Comparison of ENCODE assay signal across 8 mouse cellular contexts in the genomic region with DNA sequence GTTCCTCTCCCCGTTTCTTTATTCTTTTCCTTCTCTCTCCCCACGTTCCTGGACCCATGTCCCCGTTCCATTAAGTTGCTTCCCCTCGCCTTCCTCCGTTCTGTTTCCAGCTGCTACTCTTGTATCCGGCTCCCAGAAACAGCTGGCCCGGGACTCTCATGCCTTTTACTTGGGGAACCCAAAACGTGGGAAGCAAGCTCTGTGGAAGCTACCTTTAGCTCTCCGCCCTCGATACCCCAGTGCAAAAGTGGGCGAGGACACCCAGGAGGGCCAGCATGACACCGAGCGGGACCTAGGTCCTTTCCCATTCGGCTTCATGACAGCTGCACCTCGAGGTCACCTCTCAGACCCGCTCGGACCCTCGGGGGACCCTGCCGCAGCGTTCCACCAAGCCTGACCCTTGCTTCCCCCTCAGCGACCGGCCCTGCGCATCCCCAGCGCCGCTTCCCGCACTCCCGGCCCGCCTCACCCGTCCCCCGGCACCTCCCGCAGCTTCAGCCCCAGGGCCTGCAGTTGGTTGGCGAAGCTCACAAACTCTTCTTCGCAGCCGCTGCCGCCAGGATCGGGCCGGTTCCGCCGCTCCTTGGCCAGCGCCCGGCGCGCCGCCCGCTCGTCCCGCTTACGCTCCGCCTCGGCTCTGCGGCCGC. TPM values are rescaled to one million over a fixed set of nuclear protein-coding genes. Genes with fewer than 3 reads are reported as not detected.
DNase-seq lines count a peak whose midpoint lies in the region; ATAC-seq and TF ChIP-seq lines count a peak whose summit lies in the region.

No protein-coding gene starts in this region.

- H3K27me3 ChIP-seq in heart, adult 2 months (ENCODE audit: control insufficient read depth, insufficient read depth, low read length), result no peaks in the 10 kb centered on the region
- H3K27me3 ChIP-seq in MEL (ENCODE audit: control insufficient read depth in 1 of 2, insufficient read depth in 2 of 2, low read length in 2 of 2), result no peaks in the 10 kb centered on the region
- H3K27me3 ChIP-seq in forebrain, embryonic 12.5 days, result no peaks in the 10 kb centered on the region
- H3K27me3 ChIP-seq in intestine, embryonic 16.5 days (replicated peaks; ENCODE audit: control insufficient read depth, insufficient read depth, low read length), result no peaks in the 10 kb centered on the region
- H3K27me3 ChIP-seq in stomach, embryonic 16.5 days (ENCODE audit: control insufficient read depth, insufficient read depth, low read length), result no peaks in the 10 kb centered on the region

- intact Hi-C loops in heart, adult 2 months (cut with DNase I), result loop anchor here (10.0 kb wide), 1 partner anchor 342 kb away; no protein-coding TSS in a partner anchor
- intact Hi-C loops in heart, postnatal 25 days (cut with DNase I), result no loop called here

- peak; percentile 57 for ATAC-seq in forebrain, embryonic 12.5 days (ENCODE audit: low FRiP score)
- peak; percentile 58 for ATAC-seq in intestine, embryonic 16.5 days
- peak; percentile 35; the same call in 1 of the 2 replicates for ATAC-seq in stomach, embryonic 16.5 days (ENCODE audit: insufficient read depth, low FRiP score)
- no peak for ATAC-seq in monocyte, adult 5-6 weeks (replicated peaks; ENCODE audit: insufficient number of reproducible peaks, low FRiP score, low TSS enrichment, poor library complexity, severe bottlenecking)

- no peak for TF ChIP-seq EP300 in heart, adult 2 months (IDR thresholded peaks at IDR 0.05; ENCODE audit: insufficient read depth, low read depth, low read length)
- no peak for TF ChIP-seq EP300 in MEL (IDR thresholded peaks at IDR 0.05; ENCODE audit: low read depth in 1 of 2, low read length in 2 of 2)

- no peak for DNase-seq in heart, adult 2 months
- no peak for DNase-seq in heart, postnatal 25 days (ENCODE audit: low spot score)
- peak; percentile 50 for DNase-seq in MEL (ENCODE audit: low read depth, low spot score)
- DNase-seq in lung, postnatal 14 days, result peak; percentile 39

- peak overlapping the region; percentile 58 for H3K4me3 ChIP-seq in heart, adult 2 months
- H3K4me3 ChIP-seq in MEL (ENCODE audit: control insufficient read depth in 1 of 2, insufficient read depth in 1 of 2, low read depth in 2 of 2, low read length in 2 of 2), result peak overlapping the region; percentile 79 to 84
- peak overlapping the region; percentile 87 for H3K4me3 ChIP-seq in forebrain, embryonic 12.5 days (replicated peaks)
- H3K4me3 ChIP-seq in intestine, embryonic 16.5 days (ENCODE audit: low read length), result peak overlapping the region; percentile 94
- peak overlapping the region; percentile 96 for H3K4me3 ChIP-seq in stomach, embryonic 16.5 days (replicated peaks; ENCODE audit: low read length)

- no peaks in the 10 kb centered on the region; the same call in 1 of the 2 replicates for H3K4me1 ChIP-seq in heart, adult 2 months (ENCODE audit: control insufficient read depth, insufficient read depth, low read length)
- peaks cover 0 to 11% of the 10 kb centered on the region in 2 experiments; a peak in 3 of 4 replicates for H3K4me1 ChIP-seq in MEL (ENCODE audit: control insufficient read depth in 1 of 2, insufficient read depth in 2 of 2, low read length in 2 of 2)
- H3K4me1 ChIP-seq in forebrain, embryonic 12.5 days, result peaks cover 16% of the 10 kb centered on the region
- 0 out of 2 replicates have a peak, but pooled peaks cover 4% of the 10 kb centered on the region for H3K4me1 ChIP-seq in intestine, embryonic 16.5 days (ENCODE audit: control insufficient read depth, insufficient read depth, low read length)
- H3K4me1 ChIP-seq in stomach, embryonic 16.5 days (ENCODE audit: control insufficient read depth, insufficient read depth, low read length), result peaks cover 8% of the 10 kb centered on the region

- H3K79me2 ChIP-seq in heart, adult 2 months (replicated peaks; ENCODE audit: control insufficient read depth, insufficient read depth, low read length), result peaks cover 4% of the 10 kb centered on the region; the same call in 1 of the 2 replicates
- peaks cover 13% of the 10 kb centered on the region for H3K79me2 ChIP-seq in MEL (ENCODE audit: control insufficient read depth, insufficient read depth, low read length, poor library complexity)

- no peaks in the 10 kb centered on the region for H3K9me3 ChIP-seq in MEL (replicated peaks; ENCODE audit: insufficient read depth, low read length)
- H3K9me3 ChIP-seq in forebrain, embryonic 12.5 days, result 0 out of 2 replicates have a peak, but pooled peaks cover 5% of the 10 kb centered on the region
- no peaks in the 10 kb centered on the region for H3K9me3 ChIP-seq in intestine, embryonic 16.5 days (ENCODE audit: control insufficient read depth, low read length)
- H3K9me3 ChIP-seq in stomach, embryonic 16.5 days (replicated peaks; ENCODE audit: control insufficient read depth, low read length), result peaks cover 4% of the 10 kb centered on the region; the same call in 1 of the 2 replicates

- TF ChIP-seq POLR2A in heart, adult 2 months (IDR thresholded peaks at IDR 0.05; ENCODE audit: insufficient read depth, low read depth, low read length), result no peak
- TF ChIP-seq POLR2A in MEL (IDR thresholded peaks at IDR 0.05; ENCODE audit: control insufficient read depth in 1 of 2, insufficient read depth in 1 of 2, low read depth in 1 of 2, low read length in 2 of 2, poor library complexity in 1 of 2), result no peak

- H3K27ac ChIP-seq in heart, adult 2 months, result peak overlapping the region; percentile 73
- no peak overlapping the region for H3K27ac ChIP-seq in MEL (ENCODE audit: control insufficient read depth, low read depth, low read length)
- H3K27ac ChIP-seq in forebrain, embryonic 12.5 days, result peak overlapping the region; percentile 65
- peak overlapping the region; percentile 54; the same call in 1 of the 2 replicates for H3K27ac ChIP-seq in intestine, embryonic 16.5 days (ENCODE audit: low read length)
- H3K27ac ChIP-seq in stomach, embryonic 16.5 days (ENCODE audit: low read length), result peak overlapping the region; percentile 49

- no peaks in the 10 kb centered on the region for H3K36me3 ChIP-seq in heart, adult 2 months (ENCODE audit: control insufficient read depth, insufficient read depth, low read length)
- H3K36me3 ChIP-seq in MEL (ENCODE audit: control insufficient read depth in 1 of 2, insufficient read depth in 2 of 2, low read length in 2 of 2), result peaks cover 0 to 5% of the 10 kb centered on the region in 2 experiments; a peak in 1 of 4 replicates
- H3K36me3 ChIP-seq in forebrain, embryonic 12.5 days (replicated peaks), result peaks cover 6% of the 10 kb centered on the region
- 0 out of 2 replicates have a peak, but pooled peaks cover 2% of the 10 kb centered on the region for H3K36me3 ChIP-seq in intestine, embryonic 16.5 days (ENCODE audit: control insufficient read depth, insufficient read depth, low read length)
- no peaks in the 10 kb centered on the region for H3K36me3 ChIP-seq in stomach, embryonic 16.5 days (ENCODE audit: control insufficient read depth, insufficient read depth, low read length)

- peak overlapping the region; percentile 94 for H3K9ac ChIP-seq in heart, adult 2 months (ENCODE audit: low read depth, low read length)
- peak overlapping the region; percentile 89 for H3K9ac ChIP-seq in MEL (ENCODE audit: control insufficient read depth, low read depth, low read length, poor library complexity, severe bottlenecking)
- H3K9ac ChIP-seq in forebrain, embryonic 12.5 days, result peak overlapping the region; percentile 89
- H3K9ac ChIP-seq in intestine, embryonic 16.5 days (ENCODE audit: low read depth, low read length), result peak overlapping the region; percentile 94
- H3K9ac ChIP-seq in stomach, embryonic 16.5 days (ENCODE audit: low read length), result peak overlapping the region; percentile 95

- TF ChIP-seq RAD21 in MEL (IDR thresholded peaks at IDR 0.05; ENCODE audit: low read depth, low read length), result no peak

- under 1% methylated on average over 52 of the region's 52 CpGs for WGBS in heart, adult 2 months
- WGBS in forebrain, embryonic 12.5 days, result under 1% methylated on average over 52 of the region's 52 CpGs
- under 1% methylated on average over 52 of the region's 52 CpGs for WGBS in intestine, embryonic 16.5 days
- under 1% methylated on average over 52 of the region's 52 CpGs for WGBS in stomach, embryonic 16.5 days

- no peak for TF ChIP-seq CTCF in heart, adult 2 months (IDR thresholded peaks at IDR 0.05)
- TF ChIP-seq CTCF in MEL (IDR thresholded peaks at IDR 0.05 in 2 of 3, conservative IDR thresholded peaks at IDR 0.05 in 1 of 3; ENCODE audit: control insufficient read depth in 1 of 3, insufficient read depth in 1 of 3, low read depth in 2 of 3, low read length in 3 of 3, poor library complexity in 1 of 3, severe bottlenecking in 1 of 3), result no peak

- peak overlapping the region; percentile 90 for H3K4me2 ChIP-seq in forebrain, embryonic 12.5 days
- peak overlapping the region; percentile 94 for H3K4me2 ChIP-seq in intestine, embryonic 16.5 days (ENCODE audit: low read depth, low read length)
- peak overlapping the region; percentile 97 for H3K4me2 ChIP-seq in stomach, embryonic 16.5 days (ENCODE audit: low read depth, low read length)

RNA-seq across cellular contexts. Expression of a gene that starts 0.5 kb away (rescaled TPM):
- total RNA-seq in heart, adult 2 months (2021), result 10 to 100 TPM; 10.4 to 11.7 TPM
- polyA plus RNA-seq in heart, adult 2 months (2012; rRNA removed), result 6.1 and 8.8 TPM in 2 replicates
- 10 to 100 TPM; 10.1 to 10.8 TPM for total RNA-seq in heart, postnatal 25 days (2021)
- 11.3 and 11.7 TPM in 2 replicates for total RNA-seq in MEL (2012; rRNA removed)
- polyA plus RNA-seq in MEL (2012; ENCODE audit: insufficient read depth in 1 of 2, insufficient read length in 2 of 2, low read depth in 1 of 2, low replicate concordance in 2 of 2, missing spikeins in 1 of 2), result 10 to 100 TPM in 1 of 2 experiments, not detected in 1; 15.0 TPM
- polyA plus RNA-seq in forebrain, embryonic 12.5 days (2016; fragmentation: Nextera tagmentation; extraction: Ambion mirVana), result 3.5 and 4.0 TPM in 2 replicates
- polyA plus RNA-seq in intestine, embryonic 16.5 days (2015; fragmentation: Nextera tagmentation; extraction: Ambion mirVana), result 4.4 and 4.6 TPM in 2 replicates
- 3.5 and 3.7 TPM in 2 replicates for polyA plus RNA-seq in stomach, embryonic 16.5 days (2015; fragmentation: Nextera tagmentation; extraction: Ambion mirVana)
- 9.8 to 13.1 TPM (median 11.9 TPM) in 3 replicates for total RNA-seq in monocyte, adult 5-6 weeks (2017)

RNA-seq across cellular contexts. Expression of a gene that starts 35.5 kb away (rescaled TPM):
- 1 to 10 TPM in 1 of 2 experiments, under 1 TPM in 1; 0.73 to 1.6 TPM for total RNA-seq in heart, adult 2 months (2021)
- polyA plus RNA-seq in heart, adult 2 months (2012; rRNA removed), result 0.43 TPM in 1 of 2 replicates, not detected in the other
- total RNA-seq in heart, postnatal 25 days (2021), result 1 to 10 TPM in 1 of 2 experiments, under 1 TPM in 1; 0.52 to 1.1 TPM
- total RNA-seq in MEL (2012; rRNA removed), result not detected in 2 replicates
- polyA plus RNA-seq in MEL (2012; ENCODE audit: insufficient read depth in 1 of 2, insufficient read length in 2 of 2, low read depth in 1 of 2, low replicate concordance in 2 of 2, missing spikeins in 1 of 2), result not detected
- polyA plus RNA-seq in forebrain, embryonic 12.5 days (2016; fragmentation: Nextera tagmentation; extraction: Ambion mirVana), result not detected in 2 replicates
- polyA plus RNA-seq in intestine, embryonic 16.5 days (2015; fragmentation: Nextera tagmentation; extraction: Ambion mirVana), result 0.18 TPM in 1 of 2 replicates, not detected in the other
- polyA plus RNA-seq in stomach, embryonic 16.5 days (2015; fragmentation: Nextera tagmentation; extraction: Ambion mirVana), result not detected in 2 replicates
- total RNA-seq in monocyte, adult 5-6 weeks (2017), result not detected in 3 replicates

RNA-seq across cellular contexts. Expression of a gene that starts 39.5 kb away (rescaled TPM):
- not detected for total RNA-seq in heart, adult 2 months (2021)
- not detected in 2 replicates for polyA plus RNA-seq in heart, adult 2 months (2012; rRNA removed)
- total RNA-seq in heart, postnatal 25 days (2021), result not detected
- total RNA-seq in MEL (2012; rRNA removed), result not detected in 2 replicates
- not detected for polyA plus RNA-seq in MEL (2012; ENCODE audit: insufficient read depth in 1 of 2, insufficient read length in 2 of 2, low read depth in 1 of 2, low replicate concordance in 2 of 2, missing spikeins in 1 of 2)
- polyA plus RNA-seq in forebrain, embryonic 12.5 days (2016; fragmentation: Nextera tagmentation; extraction: Ambion mirVana), result not detected in 2 replicates
- not detected in 2 replicates for polyA plus RNA-seq in intestine, embryonic 16.5 days (2015; fragmentation: Nextera tagmentation; extraction: Ambion mirVana)
- polyA plus RNA-seq in stomach, embryonic 16.5 days (2015; fragmentation: Nextera tagmentation; extraction: Ambion mirVana), result not detected in 2 replicates
- not detected in 3 replicates for total RNA-seq in monocyte, adult 5-6 weeks (2017)

RNA-seq across cellular contexts. Expression of a gene that starts 50.0 kb away (rescaled TPM):
- 10 to 100 TPM; 24.8 to 33.0 TPM for total RNA-seq in heart, adult 2 months (2021)
- 87.6 and 129 TPM in 2 replicates for polyA plus RNA-seq in heart, adult 2 months (2012; rRNA removed)
- total RNA-seq in heart, postnatal 25 days (2021), result 10 to 100 TPM; 27.8 to 31.5 TPM
- not detected in 2 replicates for total RNA-seq in MEL (2012; rRNA removed)
- not detected for polyA plus RNA-seq in MEL (2012; ENCODE audit: insufficient read depth in 1 of 2, insufficient read length in 2 of 2, low read depth in 1 of 2, low replicate concordance in 2 of 2, missing spikeins in 1 of 2)
- 0.23 and 0.24 TPM in 2 replicates for polyA plus RNA-seq in forebrain, embryonic 12.5 days (2016; fragmentation: Nextera tagmentation; extraction: Ambion mirVana)
- polyA plus RNA-seq in intestine, embryonic 16.5 days (2015; fragmentation: Nextera tagmentation; extraction: Ambion mirVana), result 0.15 and 0.23 TPM in 2 replicates
- polyA plus RNA-seq in stomach, embryonic 16.5 days (2015; fragmentation: Nextera tagmentation; extraction: Ambion mirVana), result 0.37 and 0.45 TPM in 2 replicates
- total RNA-seq in monocyte, adult 5-6 weeks (2017), result not detected in 3 replicates

RNA-seq across cellular contexts. Expression of a gene that starts 53.6 kb away (rescaled TPM):
- total RNA-seq in heart, adult 2 months (2021), result not detected
- polyA plus RNA-seq in heart, adult 2 months (2012; rRNA removed), result 2.0 TPM in 1 of 2 replicates, not detected in the other
- total RNA-seq in heart, postnatal 25 days (2021), result not detected
- 0.19 TPM in 1 of 2 replicates, not detected in the other for total RNA-seq in MEL (2012; rRNA removed)
- polyA plus RNA-seq in MEL (2012; ENCODE audit: insufficient read depth in 1 of 2, insufficient read length in 2 of 2, low read depth in 1 of 2, low replicate concordance in 2 of 2, missing spikeins in 1 of 2), result under 1 TPM in 1 of 2 experiments, not detected in 1; 0.61 TPM
- polyA plus RNA-seq in forebrain, embryonic 12.5 days (2016; fragmentation: Nextera tagmentation; extraction: Ambion mirVana), result not detected in 2 replicates
- polyA plus RNA-seq in intestine, embryonic 16.5 days (2015; fragmentation: Nextera tagmentation; extraction: Ambion mirVana), result 106 and 121 TPM in 2 replicates
- 19.3 and 25.1 TPM in 2 replicates for polyA plus RNA-seq in stomach, embryonic 16.5 days (2015; fragmentation: Nextera tagmentation; extraction: Ambion mirVana)
- not detected in 3 replicates for total RNA-seq in monocyte, adult 5-6 weeks (2017)

Comparison
In these comparisons a context has a peak if more than half of its experiments do, and no peak if none do; other contexts are left out.
1. DNase-seq: peak in MEL (single experiment) and lung, postnatal 14 days (single experiment); none in heart, adult 2 months (0 of 2) and heart, postnatal 25 days (single experiment).
2. Peak in every context shown above with its lines, with median percentiles within 50 percentile points of each other: H3K4me3 ChIP-seq, H3K9ac ChIP-seq and H3K4me2 ChIP-seq.